Mouse (Mus musculus) midbrain, embryonic 13.5 days (tissue): ENCODE measurements at regions not wholly inside any gene's neighbourhood (a gene's known extent, or its start where the extent isn't known, plus 50 kb on each side); places are given as distances from the start of the nearest gene placed in this dataset.

Source experiments
- ATAC-seq: fragments of 200-750 bp; cut with Nextera tagmentation; 2 replicates; pipeline ENCODE4 v1.8.0; 2017; ENCODE audit warnings: mild to moderate bottlenecking, moderate TSS enrichment, moderate library complexity
- H3K27ac ChIP-seq: fragments of 300-500 bp; sonication (generic); 2 replicates; pipeline ENCODE4 v1.5.1; 2015; ENCODE audit warnings: inconsistent platforms, mild to moderate bottlenecking, moderate library complexity
- H3K27me3 ChIP-seq: fragments of 300-500 bp; sonication (generic); 2 replicates; pipeline ENCODE4 v1.6.1; 2015; ENCODE audit warnings: mild to moderate bottlenecking, inconsistent platforms
- H3K36me3 ChIP-seq: fragments of 300-500 bp; sonication (generic); 2 replicates; pipeline ENCODE4 v1.6.1; 2015; ENCODE audit warnings: mild to moderate bottlenecking, inconsistent platforms
- H3K4me1 ChIP-seq: fragments of 300-500 bp; sonication (generic); replicated peaks from 2 replicates; pipeline ENCODE4 v1.6.1; 2015; ENCODE audit warnings: inconsistent platforms
- H3K4me2 ChIP-seq: fragments of 300-500 bp; sonication (generic); replicated peaks from 2 replicates; pipeline ENCODE4 v1.6.1; 2015; ENCODE audit warnings: moderate library complexity, mild to moderate bottlenecking, inconsistent platforms
- H3K4me3 ChIP-seq: fragments of 300-500 bp; sonication (generic); replicated peaks from 2 replicates; pipeline ENCODE4 v1.5.1; 2015; ENCODE audit warnings: mild to moderate bottlenecking, inconsistent platforms
- H3K9ac ChIP-seq: fragments of 300-500 bp; sonication (generic); replicated peaks from 2 replicates; pipeline ENCODE4 v1.6.1; 2015; ENCODE audit warnings: mild to moderate bottlenecking, inconsistent platforms
- H3K9me3 ChIP-seq: fragments of 300-500 bp; sonication (generic); 2 replicates; pipeline ENCODE4 v1.6.1; 2016; ENCODE audit warnings: mild to moderate bottlenecking, inconsistent platforms
- WGBS: fragments of 180-500 bp; shearing (Covaris S2); methylation state at CpG from one replicate; pipeline ENCODE4 v1.1.7; 2015; 5-methylcytosine and 5-hydroxymethylcytosine counted together

DNA sequence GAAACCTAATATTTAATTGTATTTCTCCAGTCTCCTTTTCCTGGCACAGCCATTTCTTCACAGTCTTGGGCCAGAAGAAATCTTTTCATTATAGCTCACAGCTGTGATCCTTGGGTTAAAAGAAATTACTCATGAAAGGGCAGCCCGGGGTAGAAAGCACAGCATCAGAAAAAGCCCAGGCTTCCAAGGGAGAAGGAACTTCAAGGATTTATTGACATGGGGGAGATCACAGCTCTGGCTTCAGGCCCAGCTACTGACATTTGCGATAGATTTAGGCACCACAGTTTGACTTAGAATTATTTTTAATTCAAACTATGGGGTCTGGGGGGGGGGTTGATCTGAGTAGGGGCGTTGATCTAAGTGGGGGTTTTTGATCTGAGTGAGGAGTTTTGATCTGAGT, 291.3 kb downstream of the Gm9195 start:
- Histone ChIP-seq H3K9me3 (no peaks in the 10 kb centered on the region), H3K4me1 (no peaks in the 10 kb centered on the region)
- no peak for ATAC-seq

DNA sequence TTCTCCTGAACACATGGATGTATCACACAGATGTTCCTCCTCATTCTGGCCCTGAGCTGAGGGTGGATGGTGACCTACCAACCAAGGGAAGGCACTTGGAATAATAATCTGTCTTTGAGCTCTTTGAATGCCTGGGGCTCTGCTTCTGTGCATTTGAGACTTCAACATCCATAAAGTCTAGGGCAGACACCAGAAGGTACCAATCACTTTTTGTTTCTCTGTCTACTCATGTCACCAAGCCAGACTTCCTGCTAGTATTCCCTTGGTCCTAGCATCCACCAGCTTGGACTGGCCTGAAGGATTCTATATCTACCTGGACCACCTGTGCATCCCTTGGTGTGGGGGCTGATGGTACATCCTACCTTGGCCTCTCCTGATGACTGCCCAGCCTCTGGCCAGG, 291.7 kb downstream of the Gm9195 start:
- no peak overlapping the region for H3K4me2 ChIP-seq

More for the DNA sequence above, 291.3 kb downstream of the Gm9195 start:
- Histone ChIP-seq H3K27me3 (no peaks in the 10 kb centered on the region), H3K36me3 (no peaks in the 10 kb centered on the region), H3K4me3 (no peak overlapping the region), H3K9ac (no peak overlapping the region), H3K27ac (no peak overlapping the region), H3K4me2 (no peak overlapping the region)
- 64% methylated on average over 3 of the region's 3 CpGs for whole genome bisulfite sequencing

DNA sequence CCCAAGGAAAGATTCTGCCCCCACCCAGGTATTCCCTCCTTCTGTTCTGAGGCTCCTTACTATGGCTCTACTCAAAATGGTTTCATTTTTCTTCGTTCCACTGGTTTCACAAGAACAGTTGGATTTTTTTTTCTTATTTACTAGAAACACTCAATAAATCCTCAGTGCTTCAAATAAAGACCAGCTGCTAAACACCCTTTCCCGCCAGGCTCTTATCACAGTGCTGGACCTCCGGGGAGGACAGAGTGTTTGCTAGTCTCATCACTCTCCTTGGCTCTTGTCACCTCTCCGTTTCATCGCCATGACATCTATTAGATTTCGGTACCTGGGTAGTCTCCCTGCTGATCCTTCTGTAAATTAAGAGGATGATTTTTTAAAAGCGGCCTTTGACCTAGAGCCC, 293.7 kb downstream of the Gm9195 start:
- no peak overlapping the region for H3K9ac ChIP-seq
- no peak overlapping the region for H3K4me3 ChIP-seq
- H3K4me1 ChIP-seq: no peaks in the 10 kb centered on the region
- no peak overlapping the region for H3K4me2 ChIP-seq
- ATAC-seq: no peak
- H3K36me3 ChIP-seq: no peaks in the 10 kb centered on the region
- no peak overlapping the region for H3K27ac ChIP-seq
- 55% methylated on average over 7 of the region's 7 CpGs for WGBS
- H3K27me3 ChIP-seq: no peaks in the 10 kb centered on the region
- H3K9me3 ChIP-seq: no peaks in the 10 kb centered on the region

More for the DNA sequence above, 291.7 kb downstream of the Gm9195 start:
- no peaks in the 10 kb centered on the region for H3K9me3 ChIP-seq
- H3K27ac ChIP-seq: no peak overlapping the region
- H3K9ac ChIP-seq: no peak overlapping the region
- no peak overlapping the region for H3K4me3 ChIP-seq
- no peaks in the 10 kb centered on the region for H3K4me1 ChIP-seq
- no peaks in the 10 kb centered on the region for H3K27me3 ChIP-seq
- no peaks in the 10 kb centered on the region for H3K36me3 ChIP-seq
- ATAC-seq: no peak

DNA sequence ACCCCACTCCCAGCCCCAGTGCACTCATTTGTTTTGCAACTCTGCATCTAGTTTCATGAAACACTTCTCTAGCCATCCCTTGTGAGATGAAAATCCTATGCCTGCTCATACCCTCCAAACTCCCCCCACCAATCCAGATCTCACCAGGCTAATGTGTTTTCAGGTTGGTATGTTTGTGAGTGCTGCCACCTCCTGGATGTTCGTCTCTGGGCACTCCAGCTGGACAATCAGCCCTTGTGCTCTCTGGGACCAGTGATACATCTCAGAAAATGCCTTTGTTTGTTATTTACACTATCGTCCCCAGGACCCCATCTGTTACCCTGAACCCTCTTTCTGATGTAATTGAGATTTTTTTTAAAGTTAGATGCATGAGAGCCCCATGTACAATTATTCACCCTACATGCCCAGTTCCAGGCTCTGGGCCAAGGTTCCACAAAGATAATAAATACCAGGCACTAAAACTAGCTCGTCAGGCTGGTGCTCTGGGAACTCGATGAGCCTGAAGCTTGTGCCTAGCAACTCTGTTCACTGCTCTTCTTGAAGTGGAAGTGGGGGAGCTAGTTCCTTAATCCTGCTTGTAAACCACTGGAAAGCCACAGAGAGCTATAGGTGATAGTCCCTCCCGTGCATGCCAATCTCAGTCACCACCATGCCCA, 304.2 kb downstream of the Gm9195 start:
- WGBS: 42% methylated on average over 5 of the region's 5 CpGs
- H3K27ac ChIP-seq: no peak overlapping the region

DNA sequence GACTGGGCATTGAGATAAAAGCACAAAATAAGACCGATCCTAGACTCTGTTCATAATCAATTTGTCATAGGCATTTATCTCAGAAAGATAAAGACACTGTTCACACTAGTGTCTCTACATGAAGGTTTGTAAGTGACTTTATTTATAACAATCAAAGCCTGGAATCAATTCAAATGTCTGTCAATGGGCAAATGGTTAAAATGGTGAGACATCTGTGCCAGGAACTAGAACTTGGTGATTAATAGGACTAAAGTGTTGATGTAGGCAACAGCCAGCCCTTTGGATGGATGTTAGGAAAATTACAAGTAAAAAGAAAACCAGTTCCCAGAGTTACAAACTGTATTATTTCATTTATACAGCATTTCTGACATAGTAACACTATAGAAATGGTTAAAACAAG, 315.9 kb downstream of the Gm9195 start:
- H3K4me3 ChIP-seq: no peak overlapping the region
- H3K9me3 ChIP-seq: no peaks in the 10 kb centered on the region
- H3K4me1 ChIP-seq: no peaks in the 10 kb centered on the region
- WGBS: 90% methylated on average over 1 of the region's 1 CpGs
- H3K27ac ChIP-seq: no peak overlapping the region
- H3K36me3 ChIP-seq: no peaks in the 10 kb centered on the region
- ATAC-seq: no peak
- H3K27me3 ChIP-seq: no peaks in the 10 kb centered on the region
- no peak overlapping the region for H3K4me2 ChIP-seq
- H3K9ac ChIP-seq: no peak overlapping the region

More for the DNA sequence above, 304.2 kb downstream of the Gm9195 start:
- Histone ChIP-seq H3K9me3 (no peaks in the 10 kb centered on the region), H3K4me1 (no peaks in the 10 kb centered on the region), H3K4me2 (no peak overlapping the region), H3K9ac (no peak overlapping the region), H3K36me3 (no peaks in the 10 kb centered on the region), H3K27me3 (no peaks in the 10 kb centered on the region), H3K4me3 (no peak overlapping the region)
- ATAC-seq: peak; percentile 76

DNA sequence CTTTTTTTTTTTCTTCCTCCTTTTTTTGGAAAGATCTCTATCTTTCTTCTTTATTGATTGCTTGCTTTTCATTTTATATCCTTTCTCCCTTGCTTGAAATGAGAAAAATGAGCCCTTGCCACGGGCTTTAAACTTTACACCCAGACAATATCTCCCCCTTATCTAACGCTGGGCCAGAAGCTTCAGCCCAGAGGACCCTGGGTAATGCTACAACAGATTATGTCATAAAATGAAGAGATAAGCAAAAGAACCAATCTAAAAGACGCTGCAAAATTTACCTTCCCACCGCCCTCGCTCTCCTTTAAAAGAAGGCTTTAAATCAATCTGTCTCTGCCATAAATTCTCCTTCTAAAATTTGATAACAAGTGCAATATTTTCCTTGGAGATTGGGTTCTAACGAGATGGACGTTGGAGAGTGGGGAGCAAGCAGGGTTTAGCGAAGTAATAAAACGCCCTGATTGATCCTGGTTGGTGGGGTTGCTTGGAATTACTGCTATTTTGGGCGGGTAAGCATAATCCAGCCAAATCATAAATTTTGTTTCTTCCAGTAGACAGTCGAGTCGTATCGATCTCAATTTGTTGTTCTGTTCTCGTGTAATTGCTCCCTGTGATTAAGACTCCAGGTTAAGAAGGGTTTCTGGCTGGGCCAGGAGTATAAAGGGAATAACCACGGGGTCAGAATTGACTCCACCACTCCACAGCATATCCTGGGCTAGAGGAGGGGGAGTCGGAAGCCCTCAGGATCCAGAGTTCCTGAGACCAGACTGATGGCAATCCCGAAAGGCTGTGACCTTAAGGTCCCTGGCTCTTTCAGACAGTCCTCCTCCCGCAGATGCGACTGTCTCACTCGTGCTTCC, 318.9 kb downstream of the Gm9195 start:
- no peak for ATAC-seq
- Histone ChIP-seq H3K9me3 (no peaks in the 10 kb centered on the region), H3K4me3 (no peak overlapping the region), H3K4me1 (no peaks in the 10 kb centered on the region), H3K27ac (no peak overlapping the region), H3K27me3 (no peaks in the 10 kb centered on the region), H3K9ac (no peak overlapping the region), H3K36me3 (no peaks in the 10 kb centered on the region), H3K4me2 (no peak overlapping the region)
- 83% methylated on average over 20 of the region's 20 CpGs for WGBS

DNA sequence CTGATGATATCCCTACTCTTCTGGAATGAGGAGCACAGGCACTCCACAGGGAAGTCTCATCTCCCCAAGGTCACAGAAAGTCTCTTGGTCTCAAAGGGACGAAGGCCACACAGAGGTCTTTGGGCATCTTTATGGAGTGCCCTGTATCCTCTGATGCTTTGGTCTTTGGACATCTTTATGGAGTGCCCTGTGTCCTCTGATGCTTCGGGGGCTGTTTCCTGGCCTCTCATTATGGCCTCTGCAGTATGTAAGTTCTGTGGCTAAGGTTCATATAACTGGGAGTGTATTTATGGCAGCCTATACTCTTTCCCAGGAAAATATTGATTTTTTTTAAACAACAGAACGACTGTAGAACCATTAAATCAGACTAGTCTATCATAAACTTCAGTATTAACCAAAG, 319.9 kb downstream of the Gm9195 start:
- Histone ChIP-seq H3K36me3 (no peaks in the 10 kb centered on the region), H3K27me3 (no peaks in the 10 kb centered on the region), H3K9ac (no peak overlapping the region), H3K4me3 (no peak overlapping the region), H3K4me2 (no peak overlapping the region), H3K4me1 (0 out of 2 replicates have a peak, but pooled peaks cover 4% of the 10 kb centered on the region), H3K9me3 (no peaks in the 10 kb centered on the region), H3K27ac (no peak overlapping the region)
- 81% methylated on average over 3 of the region's 3 CpGs for WGBS
- no peak for ATAC-seq

DNA sequence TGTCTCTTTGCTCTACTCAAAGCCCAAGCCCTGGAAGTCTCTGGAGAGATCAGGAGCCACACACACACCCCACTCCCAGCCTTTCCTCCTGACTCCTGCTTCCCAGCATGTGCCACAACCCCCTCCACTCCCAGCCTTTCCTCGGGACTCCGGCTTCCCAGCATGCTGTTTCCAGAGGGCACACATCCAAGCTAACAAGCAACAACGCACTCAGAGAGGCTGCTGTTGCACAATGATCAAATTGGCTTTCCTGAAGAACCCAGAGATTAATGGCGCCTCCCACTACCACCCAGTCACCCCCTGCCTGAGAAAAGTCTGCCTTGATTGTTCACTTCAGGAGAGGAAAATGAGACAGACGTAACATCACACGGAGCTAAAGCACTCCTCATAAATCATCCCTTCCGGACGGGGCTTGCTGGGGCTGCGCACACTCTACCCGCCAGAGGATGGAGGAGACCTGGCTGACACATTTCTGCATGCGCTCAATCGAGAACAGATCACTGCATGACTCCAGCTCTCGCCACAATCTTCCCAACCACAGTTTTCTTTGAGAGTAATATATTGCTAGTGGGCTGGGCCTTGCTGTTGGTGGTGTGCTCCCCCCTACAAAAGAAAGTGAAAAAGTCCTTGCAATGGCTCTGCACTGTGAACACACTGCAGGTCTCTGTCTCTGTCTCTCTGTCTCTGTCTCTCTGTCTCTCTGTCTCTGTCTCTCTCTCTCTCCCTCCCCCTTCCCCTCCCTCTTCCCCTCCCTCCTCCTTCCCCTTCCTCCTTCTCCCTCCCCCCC, 332.9 kb downstream of the Gm9195 start:
- ATAC-seq: peak; percentile 72
- Histone ChIP-seq H3K27me3 (no peaks in the 10 kb centered on the region), H3K27ac (no peak overlapping the region), H3K4me1 (no peaks in the 10 kb centered on the region), H3K9ac (no peak overlapping the region), H3K4me2 (0 out of 2 replicates have a peak overlapping the region, but pooled peaks have one; percentile 4), H3K36me3 (no peaks in the 10 kb centered on the region), H3K9me3 (no peaks in the 10 kb centered on the region), H3K4me3 (no peak overlapping the region)
- 42% methylated on average over 13 of the region's 13 CpGs for WGBS

DNA sequence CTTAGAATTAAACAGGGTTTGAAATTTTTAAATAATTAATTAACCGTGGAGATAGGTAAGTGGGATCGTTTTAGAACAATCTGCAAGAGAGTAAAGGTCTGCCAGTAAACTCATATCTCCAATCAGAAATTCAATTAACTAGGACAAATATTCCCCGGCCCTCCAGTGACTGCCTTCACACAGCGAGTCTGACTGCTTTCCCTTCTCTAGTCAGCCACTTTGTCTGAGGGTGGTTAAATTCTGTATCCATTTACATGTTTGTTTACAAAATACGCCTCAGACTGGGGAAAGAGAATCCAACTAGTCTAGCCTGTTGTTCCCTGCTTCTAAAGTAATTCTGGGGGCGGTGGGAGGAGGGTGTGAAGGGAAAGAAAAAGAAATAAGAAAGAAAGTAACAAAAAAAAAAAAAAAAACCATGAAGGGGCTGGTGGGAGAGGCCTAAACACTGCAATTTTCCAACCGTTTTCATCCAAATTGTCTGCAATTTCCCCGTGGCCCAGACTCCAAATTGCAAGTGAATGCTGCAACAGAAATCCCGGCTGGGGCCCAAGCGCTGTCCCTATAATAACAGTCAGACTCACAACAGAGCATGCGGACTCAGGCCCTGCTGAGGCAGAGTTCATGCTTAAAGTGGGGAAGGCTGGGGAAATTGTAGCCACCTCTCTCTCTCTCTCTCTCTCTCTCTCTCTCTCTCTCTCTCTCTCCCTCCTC, 336.3 kb downstream of the Gm9195 start:
- Histone ChIP-seq H3K27me3 (no peaks in the 10 kb centered on the region), H3K4me2 (no peak overlapping the region), H3K4me3 (no peak overlapping the region), H3K36me3 (no peaks in the 10 kb centered on the region), H3K4me1 (no peaks in the 10 kb centered on the region), H3K9ac (no peak overlapping the region), H3K9me3 (no peaks in the 10 kb centered on the region), H3K27ac (peak overlapping the region; percentile 14; the same call in 1 of the 2 replicates)
- no peak for ATAC-seq
- WGBS: 35% methylated on average over 11 of the region's 11 CpGs

DNA sequence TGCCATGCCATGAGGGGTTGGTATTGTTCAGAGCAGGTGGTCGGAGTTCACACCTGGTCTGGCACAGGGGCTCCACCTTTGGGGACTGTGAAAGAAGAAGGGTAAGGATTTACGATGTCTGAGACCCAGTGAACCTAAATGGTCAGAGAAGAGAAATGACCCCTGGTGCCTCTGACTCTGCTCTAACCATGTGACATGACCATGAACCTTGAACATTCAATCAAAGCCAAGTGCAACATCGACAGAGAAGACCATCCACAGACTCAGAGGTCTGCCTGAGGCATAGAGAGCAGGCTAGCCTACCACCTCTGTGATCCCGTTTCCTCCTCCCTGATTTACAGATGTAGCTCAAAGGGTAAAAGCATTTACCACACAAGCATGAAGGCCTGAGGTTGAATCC, 340.0 kb downstream of the Gm9195 start:
- no peak overlapping the region for H3K4me3 ChIP-seq
- no peaks in the 10 kb centered on the region for H3K9me3 ChIP-seq
- 88% methylated on average over 4 of the region's 4 CpGs for WGBS
- H3K36me3 ChIP-seq: no peaks in the 10 kb centered on the region
- H3K4me1 ChIP-seq: peaks cover 7% of the 10 kb centered on the region
- H3K27ac ChIP-seq: no peak overlapping the region
- ATAC-seq: no peak
- H3K4me2 ChIP-seq: no peak overlapping the region
- H3K27me3 ChIP-seq: no peaks in the 10 kb centered on the region
- H3K9ac ChIP-seq: no peak overlapping the region

DNA sequence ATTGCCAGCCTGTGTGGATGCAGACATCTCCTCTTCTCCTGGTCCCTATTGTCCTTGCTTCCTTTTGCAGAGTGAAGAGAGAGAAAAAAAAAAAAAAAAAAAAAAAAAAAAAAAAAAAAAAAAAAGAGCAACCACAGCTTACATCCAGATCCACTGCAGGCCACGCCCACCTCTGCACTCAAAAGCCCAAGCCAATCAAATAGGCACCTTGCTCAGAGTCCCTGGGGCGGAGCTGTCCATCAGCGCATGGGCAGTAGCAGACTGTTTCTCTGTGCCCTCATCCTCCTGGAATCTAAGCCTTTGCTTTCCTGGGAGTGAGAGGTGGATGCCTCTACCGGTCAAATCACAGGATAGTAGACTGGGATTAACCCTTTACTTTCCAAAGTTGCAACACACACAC, 342.2 kb downstream of the Gm9195 start:
- H3K4me3 ChIP-seq: no peak overlapping the region
- peaks cover 13% of the 10 kb centered on the region for H3K4me1 ChIP-seq
- H3K27me3 ChIP-seq: no peaks in the 10 kb centered on the region
- no peaks in the 10 kb centered on the region for H3K36me3 ChIP-seq
- no peaks in the 10 kb centered on the region for H3K9me3 ChIP-seq
- 29% methylated on average over 4 of the region's 4 CpGs for WGBS
- no peak overlapping the region for H3K27ac ChIP-seq
- no peak overlapping the region for H3K9ac ChIP-seq
- no peak overlapping the region for H3K4me2 ChIP-seq
- ATAC-seq: peak; percentile 63
